Mouse (Mus musculus) frontal cortex, postnatal 10 days (tissue): ENCODE results near the gene Tmem123.

Experiments used
- DNase-seq, 2 experiments: peaks; one replicate each; pipeline ENCODE4 v3.0.0; 2022; ENCODE audit warnings: low spot score in 2 of 2, mixed read lengths in 1 of 2

Tmem123 gene

GRCm38 (mm10) chr9:7775986-7776385 lies 12.1 kb downstream of the Tmem123 start:
- no peak for DNase-seq

- no peak for DNase-seq
Measured at GRCm38 (mm10) chr9:7776940-7777339, 13.1 kb downstream of the Tmem123 start.

- no peak for DNase-seq
Measured at GRCm38 (mm10) chr9:7777652-7778051, 13.8 kb downstream of the Tmem123 start.

GRCm38 (mm10) chr9:7778771-7779170 lies 14.9 kb downstream of the Tmem123 start:
- DNase-seq: no peak

- no peak for DNase-seq
Measured at GRCm38 (mm10) chr9:7779786-7780185, 15.9 kb downstream of the Tmem123 start.

- DNase-seq: no peak
Measured at GRCm38 (mm10) chr9:7780250-7781150, 16.7 kb downstream of the Tmem123 start.

- no peak for DNase-seq
Measured at GRCm38 (mm10) chr9:7783823-7784614, 20.2 kb downstream of the Tmem123 start.

GRCm38 (mm10) chr9:7784615-7785012 lies 20.8 kb downstream of the Tmem123 start:
- DNase-seq: no peak

GRCm38 (mm10) chr9:7785396-7785795 lies 21.6 kb downstream of the Tmem123 start:
- no peak for DNase-seq

- no peak for DNase-seq
Measured at GRCm38 (mm10) chr9:7786086-7786485, 22.2 kb downstream of the Tmem123 start.

GRCm38 (mm10) chr9:7788411-7788810 lies 24.6 kb downstream of the Tmem123 start:
- no peak for DNase-seq

- DNase-seq: no peak
Measured at GRCm38 (mm10) chr9:7789764-7790575, 26.1 kb downstream of the Tmem123 start.

GRCm38 (mm10) chr9:7790580-7791084 lies 26.8 kb downstream of the Tmem123 start:
- no peak for DNase-seq

- DNase-seq: no peak
Measured at GRCm38 (mm10) chr9:7793561-7793960, 29.7 kb downstream of the Tmem123 start.

GRCm38 (mm10) chr9:7795581-7795980 lies 31.7 kb downstream of the Tmem123 start:
- no peak for DNase-seq

GRCm38 (mm10) chr9:7796129-7796864 lies 32.5 kb downstream of the Tmem123 start:
- no peak for DNase-seq

GRCm38 (mm10) chr9:7797542-7797941 lies 33.7 kb downstream of the Tmem123 start:
- no peak for DNase-seq

GRCm38 (mm10) chr9:7798555-7798954 lies 34.7 kb downstream of the Tmem123 start:
- DNase-seq: no peak

GRCm38 (mm10) chr9:7805101-7805506 lies 41.3 kb downstream of the Tmem123 start:
- DNase-seq: no peak

GRCm38 (mm10) chr9:7822758-7823157 lies 58.9 kb downstream of the Tmem123 start:
- no peak for DNase-seq

GRCm38 (mm10) chr9:7824916-7825315 lies 61.1 kb downstream of the Tmem123 start:
- DNase-seq: no peak
